27 mouse cellular contexts compared by ENCODE assay signal in genomic region chr12:15542486-15542885, GRCm38 (mm10).
"Had no signal": no experiment of that assay in that cellular context is flagged by ENCODE, and none has a peak within 500 bp of the region (broad histone marks: within the 10 kb centered on the region; RNA-seq: fewer than 3 reads in every experiment).

No protein-coding gene starts in this region.

- DNase-seq: gastrocnemius, postnatal 10 days; gastrocnemius, postnatal 25 days; heart, adult 18-20 months; heart, postnatal 10 days; heart, postnatal 4 days; kidney, adult 18-20 months; kidney, adult 8-10 months; kidney, postnatal 14 days; kidney, postnatal 36 days; layer of hippocampus, adult 9-11 months; layer of hippocampus, postnatal 36 days; left cerebral cortex, postnatal 4 days had no signal

- H3K4me2 ChIP-seq: heart, embryonic 12.5 days; hindbrain, embryonic 12.5 days; hindbrain, embryonic 14.5 days; intestine, embryonic 15.5 days; kidney, embryonic 15.5 days; limb, embryonic 13.5 days; limb, embryonic 15.5 days; liver, embryonic 12.5 days had no signal

- H3K27ac ChIP-seq: heart, embryonic 10.5 days; hindbrain, embryonic 10.5 days; hindbrain, embryonic 12.5 days; hindbrain, embryonic 14.5 days; intestine, embryonic 15.5 days; kidney, embryonic 15.5 days; kidney, postnatal 0 days; limb, embryonic 13.5 days; limb, embryonic 15.5 days; liver, embryonic 12.5 days; liver, embryonic 14.5 days had no signal

- H3K4me3 ChIP-seq: heart, embryonic 10.5 days; heart, embryonic 12.5 days; hindbrain, embryonic 10.5 days; hindbrain, embryonic 12.5 days; intestine, embryonic 15.5 days; kidney, embryonic 15.5 days; limb, embryonic 13.5 days; limb, embryonic 15.5 days; liver, embryonic 12.5 days had no signal

- H3K27me3 ChIP-seq: heart, embryonic 12.5 days; hindbrain, embryonic 12.5 days; intestine, embryonic 15.5 days; kidney, embryonic 15.5 days; limb, embryonic 13.5 days; limb, embryonic 15.5 days; liver, embryonic 12.5 days had no signal

- H3K9me3 ChIP-seq: heart, embryonic 10.5 days; heart, embryonic 12.5 days; hindbrain, embryonic 10.5 days; hindbrain, embryonic 12.5 days; intestine, embryonic 15.5 days; kidney, embryonic 15.5 days; limb, embryonic 13.5 days; limb, embryonic 15.5 days; liver, embryonic 12.5 days had no signal

- H3K36me3 ChIP-seq: heart, embryonic 10.5 days; heart, embryonic 12.5 days; hindbrain, embryonic 10.5 days; hindbrain, embryonic 12.5 days; intestine, embryonic 15.5 days; kidney, embryonic 15.5 days; limb, embryonic 13.5 days; limb, embryonic 15.5 days; liver, embryonic 12.5 days had no signal

- ATAC-seq: hindbrain, embryonic 16.5 days; inflammation-experienced regulatory T-cells, adult 6 months; intestine, embryonic 15.5 days; intestine, postnatal 0 days; liver, embryonic 12.5 days had no signal

- H3K9ac ChIP-seq: heart, embryonic 12.5 days; hindbrain, embryonic 12.5 days; hindbrain, embryonic 14.5 days; intestine, embryonic 15.5 days; kidney, embryonic 15.5 days; limb, embryonic 13.5 days; limb, embryonic 15.5 days; liver, embryonic 12.5 days; liver, embryonic 14.5 days had no signal

- H3K4me1 ChIP-seq: heart, embryonic 10.5 days; heart, embryonic 12.5 days; hindbrain, embryonic 10.5 days; hindbrain, embryonic 12.5 days; intestine, embryonic 15.5 days; kidney, embryonic 15.5 days; limb, embryonic 13.5 days; limb, embryonic 15.5 days; liver, embryonic 12.5 days had no signal
